Comparison of ENCODE assay signal across 22 mouse cellular contexts in the genomic region with DNA sequence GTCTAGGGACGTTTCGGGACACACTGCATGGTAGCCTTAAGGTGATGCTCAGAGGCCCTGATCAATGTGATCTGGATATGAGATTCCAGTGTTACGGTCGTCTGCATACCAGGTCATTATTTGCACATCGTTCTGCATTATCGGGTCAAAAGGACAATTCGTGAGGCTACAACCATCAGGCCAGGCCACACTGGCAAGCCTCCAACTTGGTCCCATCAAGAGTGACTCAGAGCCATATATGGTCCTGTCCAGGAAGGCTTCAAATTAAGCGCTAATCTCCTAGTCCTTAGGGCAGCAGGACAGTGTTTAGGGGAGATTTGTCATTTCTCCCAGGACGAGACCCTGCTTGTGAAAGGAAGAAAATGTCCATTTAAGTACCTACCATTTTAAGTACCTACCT. TPM values are rescaled to one million over a fixed set of nuclear protein-coding genes. Genes with fewer than 3 reads are reported as not detected.
DNase-seq lines count a peak whose midpoint lies in the region; TF ChIP-seq lines count a peak whose summit lies in the region.
"Had no signal": no experiment of that assay in that cellular context is flagged by ENCODE, and none has a peak within 500 bp of the region (broad histone marks: within the 10 kb centered on the region; RNA-seq: fewer than 3 reads in every experiment).

No protein-coding gene starts in this region.

- no peak for TF ChIP-seq CTCF in heart, adult 2 months (IDR thresholded peaks at IDR 0.05)
- no peak for TF ChIP-seq CTCF in left cerebral cortex, adult 2 months (IDR thresholded peaks at IDR 0.05)
- TF ChIP-seq CTCF in olfactory bulb, adult 2 months (IDR thresholded peaks at IDR 0.05; ENCODE audit: insufficient read depth, low read depth, low read length): no peak

- peak overlapping the region; percentile 69 for H3K27ac ChIP-seq in heart, adult 2 months
- no peak overlapping the region for H3K27ac ChIP-seq in heart, embryonic 10.5 days
- H3K27ac ChIP-seq in left cerebral cortex, adult 2 months: peak overlapping the region; percentile 33
- H3K27ac ChIP-seq in olfactory bulb, adult 2 months (ENCODE audit: insufficient read depth, low read depth, low read length): peak overlapping the region; percentile 29
- H3K27ac ChIP-seq: forebrain, embryonic 15.5 days; hindbrain, embryonic 15.5 days had no signal

- H3K4me3 ChIP-seq in heart, adult 2 months: no peak overlapping the region
- no peak overlapping the region for H3K4me3 ChIP-seq in heart, embryonic 10.5 days
- no peak overlapping the region for H3K4me3 ChIP-seq in left cerebral cortex, adult 2 months
- H3K4me3 ChIP-seq in olfactory bulb, adult 2 months (ENCODE audit: insufficient read depth, low read depth, low read length): no peak overlapping the region
- H3K4me3 ChIP-seq: forebrain, embryonic 15.5 days; heart, embryonic 15.5 days; hindbrain, embryonic 15.5 days had no signal

- intact Hi-C loops in heart, adult 2 months (cut with DNase I): no loop called here
- intact Hi-C loops in left cerebral cortex, adult 2 months (cut with DNase I): no loop called here
- intact Hi-C loops in left cerebral cortex, postnatal 25 days (cut with DNase I): loop anchor here (2.0 kb wide), 1 partner anchor 63 kb away; a partner anchor contains a TSS

- H3K9me3 ChIP-seq in heart, embryonic 10.5 days: no peaks in the 10 kb centered on the region
- H3K9me3 ChIP-seq: forebrain, embryonic 15.5 days; heart, embryonic 15.5 days; hindbrain, embryonic 15.5 days had no signal

- no peaks in the 10 kb centered on the region for H3K79me2 ChIP-seq in heart, adult 2 months (replicated peaks; ENCODE audit: control insufficient read depth, insufficient read depth, low read length)

- H3K36me3 ChIP-seq in heart, adult 2 months (ENCODE audit: control insufficient read depth, insufficient read depth, low read length): no peaks in the 10 kb centered on the region
- H3K36me3 ChIP-seq in heart, embryonic 10.5 days: peaks cover 25% of the 10 kb centered on the region

- TF ChIP-seq POLR2A in heart, adult 2 months (IDR thresholded peaks at IDR 0.05; ENCODE audit: insufficient read depth, low read depth, low read length): no peak
- no peak for TF ChIP-seq POLR2A in olfactory bulb, adult 2 months (IDR thresholded peaks at IDR 0.05; ENCODE audit: insufficient read depth, low read depth, low read length)

- DNase-seq in cerebellum, postnatal 14 days: peak; percentile 45 to 54
- no peak for DNase-seq in cerebellum, adult 11 months
- no peak for DNase-seq in heart, adult 2 months
- no peak for DNase-seq in heart, embryonic 10.5 days (ENCODE audit: low spot score)
- no peak for DNase-seq in left cerebral cortex, adult 2 months (ENCODE audit: extremely low spot score in 1 of 2, low spot score in 2 of 2)
- no peak for DNase-seq in left cerebral cortex, postnatal 25 days (ENCODE audit: low spot score in 2 of 2)
- DNase-seq: adrenal gland, adult 8-10 months; adrenal gland, postnatal 36 days; cerebellum, adult 8-10 months; gastrocnemius, postnatal 14 days had no signal

- peaks cover 12% of the 10 kb centered on the region for H3K4me1 ChIP-seq in heart, adult 2 months (ENCODE audit: control insufficient read depth, insufficient read depth, low read length)
- H3K4me1 ChIP-seq in heart, embryonic 10.5 days: peaks cover 17% of the 10 kb centered on the region
- H3K4me1 ChIP-seq in olfactory bulb, adult 2 months (ENCODE audit: control insufficient read depth, insufficient read depth, low read length): peaks cover 58% of the 10 kb centered on the region

- no peak overlapping the region for H3K9ac ChIP-seq in heart, adult 2 months (ENCODE audit: low read depth, low read length)
- H3K9ac ChIP-seq: forebrain, embryonic 15.5 days; heart, embryonic 15.5 days; hindbrain, embryonic 15.5 days had no signal

- 57% methylated on average over 9 of the region's 9 CpGs for WGBS in heart, adult 2 months
- WGBS in heart, embryonic 10.5 days: 74% methylated on average over 9 of the region's 9 CpGs
- 86% methylated on average over 9 of the region's 9 CpGs for WGBS in olfactory bulb, adult 2 months

- no peaks in the 10 kb centered on the region for H3K27me3 ChIP-seq in heart, adult 2 months (ENCODE audit: control insufficient read depth, insufficient read depth, low read length)
- no peaks in the 10 kb centered on the region for H3K27me3 ChIP-seq in heart, embryonic 10.5 days (ENCODE audit: insufficient read depth, poor library complexity, severe bottlenecking)
- H3K27me3 ChIP-seq: forebrain, embryonic 15.5 days; heart, embryonic 15.5 days; hindbrain, embryonic 15.5 days had no signal

- no peak for TF ChIP-seq EP300 in heart, adult 2 months (IDR thresholded peaks at IDR 0.05; ENCODE audit: insufficient read depth, low read depth, low read length)

RNA-seq across cellular contexts. Expression of a gene that starts 51.9 kb away (rescaled TPM):
- not detected for total RNA-seq in heart, adult 2 months (2021)
- polyA plus RNA-seq in heart, adult 2 months (2012; rRNA removed): 0.32 and 0.45 TPM in 2 replicates
- polyA plus RNA-seq in heart, embryonic 10.5 days (2016; fragmentation: Nextera tagmentation; extraction: Ambion mirVana): not detected in 2 replicates
- under 1 TPM; 0.38 to 0.77 TPM for total RNA-seq in left cerebral cortex, adult 2 months (2021)
- not detected for total RNA-seq in left cerebral cortex, postnatal 25 days (2021)
- polyA plus RNA-seq in olfactory bulb, adult 2 months (2012; ENCODE audit: insufficient read depth, insufficient read length, low replicate concordance, missing spikeins): not detected in 2 replicates
- total RNA-seq: adrenal gland, adult 8-10 months; adrenal gland, postnatal 36 days; ES-E14; gastrocnemius, postnatal 14 days; heart, adult 8-10 months; heart, postnatal 25 days had no signal
- polyA plus RNA-seq: embryonic facial prominence, embryonic 11.5 days; forebrain, embryonic 11.5 days; forebrain, embryonic 15.5 days; heart, embryonic 15.5 days; hindbrain, embryonic 11.5 days; hindbrain, embryonic 15.5 days; intestine, embryonic 16.5 days; kidney, adult 2 months had no signal

Comparison
In these comparisons a context has a peak if more than half of its experiments do, and no peak if none do; other contexts are left out.
1. DNase-seq: peak in cerebellum, postnatal 14 days (2 of 2); none in cerebellum, adult 11 months (single experiment), heart, adult 2 months (0 of 2), heart, embryonic 10.5 days (single experiment), left cerebral cortex, adult 2 months (0 of 2) and left cerebral cortex, postnatal 25 days (0 of 2).